Mouse (Mus musculus) hindbrain, embryonic 11.5 days (tissue): ENCODE measurements around the gene Syp. TPM values are rescaled to one million over a fixed set of nuclear protein-coding genes. Genes with fewer than 3 reads are reported as not detected.
A peak's percentile ranks its signal among the peaks of the same experiment; 100 is the strongest.

Source experiments
- ATAC-seq: fragments of 200-750 bp; cut with Nextera tagmentation; 2 replicates; pipeline ENCODE4 v1.8.0; 2017; ENCODE audit warnings: mild to moderate bottlenecking, moderate TSS enrichment, moderate library complexity; ENCODE audit not compliant: low FRiP score
- DNase-seq: peaks from one replicate; pipeline ENCODE4 v3.0.0-alpha.2; 2015; ENCODE audit warnings: low spot score
- H3K27ac ChIP-seq: fragments of 300-500 bp; sonication (generic); 2 replicates; pipeline ENCODE4 v1.5.1; 2014; ENCODE audit warnings: mild to moderate bottlenecking, low read depth, low read length
- H3K27me3 ChIP-seq: fragments of 300-500 bp; sonication (generic); 2 replicates; pipeline ENCODE4 v1.6.1; 2014; ENCODE audit warnings: mild to moderate bottlenecking, low read length, moderate library complexity, mixed read lengths; ENCODE audit not compliant: control insufficient read depth, insufficient read depth
- H3K36me3 ChIP-seq: fragments of 300-500 bp; sonication (generic); 2 replicates; pipeline ENCODE4 v1.6.1; 2014; ENCODE audit warnings: mild to moderate bottlenecking, low read length, moderate library complexity, mixed read lengths; ENCODE audit not compliant: control insufficient read depth, insufficient read depth
- H3K4me1 ChIP-seq: fragments of 300-500 bp; sonication (generic); replicated peaks from 2 replicates; pipeline ENCODE4 v1.6.1; 2014; ENCODE audit warnings: low read length, mixed read lengths; ENCODE audit not compliant: control insufficient read depth, insufficient read depth
- H3K4me2 ChIP-seq: fragments of 300-500 bp; sonication (generic); replicated peaks from 2 replicates; pipeline ENCODE4 v1.6.1; 2014; ENCODE audit warnings: mild to moderate bottlenecking, low read depth, low read length
- H3K4me3 ChIP-seq: fragments of 300-500 bp; sonication (generic); 2 replicates; pipeline ENCODE4 v1.5.1; 2014; ENCODE audit warnings: low read depth, low read length
- H3K9ac ChIP-seq: fragments of 300-500 bp; sonication (generic); 2 replicates; pipeline ENCODE4 v1.6.1; 2014; ENCODE audit warnings: low read depth, low read length
- H3K9me3 ChIP-seq: fragments of 300-500 bp; sonication (generic); 2 replicates; pipeline ENCODE4 v1.6.1; 2016; ENCODE audit warnings: low read length; ENCODE audit not compliant: control insufficient read depth
- WGBS: fragments of 180-500 bp; shearing (Covaris S2); extraction: QIAGEN DNeasy Blood & Tissue Kit; methylation state at CpG from one replicate; pipeline ENCODE4 v1.1.7; 2014; 5-methylcytosine and 5-hydroxymethylcytosine counted together
- polyA plus RNA-seq: library from polyadenylated mRNA; unstranded; fragments of >200 nt; fragmentation: Nextera tagmentation; extraction: Ambion mirVana; gene quantifications from 2 replicates; pipeline ENCODE4 v1.2.1, GENCODE M21; 2014

Gene Syp
- polyA plus RNA-seq, 1 experiment from 2014 or later = 13.9 TPM

- H3K4me1 ChIP-seq = no peaks in the 10 kb centered on the region
- no peak overlapping the region for H3K27ac ChIP-seq
- 16% methylated on average over 10 of the region's 15 CpGs for WGBS
- no peaks in the 10 kb centered on the region for H3K9me3 ChIP-seq
- no peaks in the 10 kb centered on the region for H3K27me3 ChIP-seq
- peak overlapping the region; percentile 11; the same call in 1 of the 2 replicates for H3K4me2 ChIP-seq
- no peak overlapping the region for H3K4me3 ChIP-seq
- DNase-seq (no peak), ATAC-seq (peak; percentile 63; the same call in 1 of the 2 replicates)
- no peaks in the 10 kb centered on the region for H3K36me3 ChIP-seq
- no peak overlapping the region for H3K9ac ChIP-seq
Measured at GRCm38 (mm10) chrX:7658031-7658784, 19.9 kb downstream of the Syp start.

- no peak overlapping the region for H3K27ac ChIP-seq
- no peak overlapping the region for H3K4me2 ChIP-seq
- H3K4me3 ChIP-seq = no peak overlapping the region
- H3K27me3 ChIP-seq = no peaks in the 10 kb centered on the region
- H3K9ac ChIP-seq = no peak overlapping the region
- WGBS = 47% methylated on average over 11 of the region's 11 CpGs
- DNase-seq = no peak
- peak; percentile 12 for ATAC-seq
- no peaks in the 10 kb centered on the region for H3K9me3 ChIP-seq
- H3K4me1 ChIP-seq = no peaks in the 10 kb centered on the region
- H3K36me3 ChIP-seq = no peaks in the 10 kb centered on the region
Measured at GRCm38 (mm10) chrX:7658785-7659589, 20.7 kb downstream of the Syp start.

DNA sequence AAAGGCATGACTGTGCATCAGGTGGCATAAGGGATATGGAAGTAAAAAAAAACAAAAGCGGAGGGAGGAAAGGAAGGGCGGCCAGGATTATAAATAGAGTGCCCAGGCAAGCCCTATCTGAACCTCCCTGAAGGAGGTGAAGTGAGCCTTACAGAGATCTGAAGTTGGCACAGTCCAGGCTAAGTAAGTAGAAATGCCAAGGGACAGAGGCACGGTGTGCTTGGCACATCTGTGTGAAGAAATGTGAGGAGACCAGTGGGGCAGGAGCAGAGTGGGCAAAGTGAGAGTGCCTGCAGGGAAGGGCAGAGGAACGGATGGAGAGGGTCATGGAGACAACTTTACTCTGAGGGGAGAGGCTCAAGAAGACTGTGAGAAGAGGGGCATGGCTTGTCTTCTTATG, 22.8 kb downstream of the Syp start:
- DNase-seq = no peak
- no peak overlapping the region for H3K9ac ChIP-seq
- H3K9me3 ChIP-seq = no peaks in the 10 kb centered on the region
- ATAC-seq = no peak
- no peaks in the 10 kb centered on the region for H3K36me3 ChIP-seq
- no peaks in the 10 kb centered on the region for H3K27me3 ChIP-seq
- 82% methylated on average over 4 of the region's 4 CpGs for WGBS
- no peaks in the 10 kb centered on the region for H3K4me1 ChIP-seq
- no peak overlapping the region for H3K27ac ChIP-seq
- H3K4me3 ChIP-seq = no peak overlapping the region
- H3K4me2 ChIP-seq = no peak overlapping the region

- no peak overlapping the region for H3K4me2 ChIP-seq
- H3K27me3 ChIP-seq = no peaks in the 10 kb centered on the region
- ATAC-seq = no peak
- no peak for DNase-seq
- H3K9me3 ChIP-seq = no peaks in the 10 kb centered on the region
- no peak overlapping the region for H3K9ac ChIP-seq
- no peak overlapping the region for H3K27ac ChIP-seq
- H3K36me3 ChIP-seq = no peaks in the 10 kb centered on the region
- no peaks in the 10 kb centered on the region for H3K4me1 ChIP-seq
- H3K4me3 ChIP-seq = no peak overlapping the region
- WGBS = 77% methylated on average over 3 of the region's 3 CpGs
Measured at GRCm38 (mm10) chrX:7662936-7663335, 24.7 kb downstream of the Syp start.

GRCm38 (mm10) chrX:7664791-7665190, 26.5 kb downstream of the Syp start:
- no peak overlapping the region for H3K27ac ChIP-seq
- no peak overlapping the region for H3K4me2 ChIP-seq
- 87% methylated on average over 11 of the region's 11 CpGs for WGBS

GRCm38 (mm10) chrX:7665739-7666502, 27.6 kb downstream of the Syp start:
- WGBS = 70% methylated on average over 21 of the region's 21 CpGs
- Histone ChIP-seq H3K27me3 (no peaks in the 10 kb centered on the region), H3K27ac (no peak overlapping the region), H3K9me3 (no peaks in the 10 kb centered on the region), H3K9ac (no peak overlapping the region), H3K4me1 (no peaks in the 10 kb centered on the region), H3K4me2 (no peak overlapping the region), H3K36me3 (no peaks in the 10 kb centered on the region), H3K4me3 (no peak overlapping the region)
- DNase-seq (no peak), ATAC-seq (no peak)

More at GRCm38 (mm10) chrX:7664791-7665190, 26.5 kb downstream of the Syp start:
- H3K9me3 ChIP-seq = no peaks in the 10 kb centered on the region
- no peaks in the 10 kb centered on the region for H3K27me3 ChIP-seq
- H3K36me3 ChIP-seq = no peaks in the 10 kb centered on the region
- H3K9ac ChIP-seq = no peak overlapping the region
- ATAC-seq (no peak), DNase-seq (no peak)
- H3K4me1 ChIP-seq = no peaks in the 10 kb centered on the region
- no peak overlapping the region for H3K4me3 ChIP-seq

DNA sequence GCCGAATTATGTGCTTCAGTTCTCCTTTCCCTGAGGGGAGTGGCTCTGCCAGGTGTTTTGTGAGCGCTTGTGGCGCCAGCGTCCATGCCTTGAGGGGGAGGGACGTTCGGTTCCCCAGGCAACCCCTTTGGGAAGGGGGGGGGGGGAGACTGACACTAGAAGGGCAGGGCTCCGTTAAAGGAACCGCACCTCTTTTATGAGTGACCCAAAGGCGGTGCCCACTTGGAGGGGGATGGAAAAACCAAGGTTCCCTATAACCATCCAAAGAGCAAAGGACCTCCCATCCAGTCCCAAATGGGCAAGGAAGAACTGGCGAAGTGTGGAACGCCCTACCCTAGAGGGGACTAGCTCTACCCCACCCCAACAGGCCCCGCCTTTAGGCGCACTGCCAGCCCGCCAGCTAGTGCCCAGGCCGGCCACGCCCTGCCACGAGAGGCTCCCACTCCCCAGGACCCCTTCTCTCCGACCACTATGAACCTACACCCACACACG, 32.2 kb downstream of the Syp start:
- H3K36me3 ChIP-seq = no peaks in the 10 kb centered on the region
- peak overlapping the region; percentile 40; the same call in 1 of the 2 replicates for H3K9ac ChIP-seq
- H3K4me2 ChIP-seq = peak overlapping the region; percentile 46
- H3K4me3 ChIP-seq = peak overlapping the region; percentile 32
- H3K27me3 ChIP-seq = no peaks in the 10 kb centered on the region
- no peaks in the 10 kb centered on the region for H3K9me3 ChIP-seq
- H3K27ac ChIP-seq = no peak overlapping the region
- WGBS = 12% methylated on average over 18 of the region's 19 CpGs
- ATAC-seq = peak; percentile 82
- H3K4me1 ChIP-seq = no peaks in the 10 kb centered on the region
- peak; percentile 53 for DNase-seq

DNA sequence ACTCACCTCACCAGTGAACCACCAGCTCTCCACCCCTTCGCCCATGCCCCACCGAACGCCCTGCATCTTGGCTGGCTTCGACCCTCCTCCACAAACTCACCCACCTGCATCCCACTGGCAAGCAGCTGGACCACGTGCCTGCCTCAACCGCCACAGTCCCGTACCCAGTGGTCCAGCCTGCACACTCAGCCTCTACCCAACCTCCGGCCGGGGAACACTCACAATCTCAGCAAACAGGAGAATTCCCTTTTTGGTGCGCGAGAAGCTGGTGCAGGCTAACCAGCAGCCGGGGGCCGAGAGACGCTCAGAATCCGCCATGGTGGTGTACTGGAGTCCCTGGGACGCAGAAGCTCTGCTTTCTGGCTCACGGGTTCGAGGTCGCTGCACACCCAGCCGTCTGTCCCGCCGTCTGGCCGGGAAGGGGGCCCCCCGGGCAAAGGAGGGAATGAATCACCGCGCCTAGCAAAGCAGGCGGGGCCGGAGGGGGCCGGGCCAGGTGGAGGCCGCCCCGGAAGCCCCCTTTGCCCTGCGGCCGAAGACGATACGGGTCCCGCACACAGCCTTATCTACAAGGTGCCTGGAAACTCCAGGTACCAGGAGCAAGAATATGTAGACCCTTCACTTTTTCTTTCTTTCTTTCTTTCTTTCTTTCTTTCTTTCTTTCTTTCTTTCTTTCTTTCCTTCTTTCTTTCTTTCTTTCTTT, 32.8 kb downstream of the Syp start, which contains the start of gene Plp2:
TSS of gene Plp2 (minus strand) at position 470 of the 703 bp plus-strand sequence.
- H3K9ac ChIP-seq = peak within 1 kb of the TSS; percentile 40
- H3K4me1 ChIP-seq = no peaks in the 10 kb centered on the region
- 17% methylated on average over 14 of the region's 36 CpGs for WGBS
- no peaks in the 10 kb centered on the region for H3K9me3 ChIP-seq
- ATAC-seq (peak; percentile 62), DNase-seq (no peak)
- peak within 1 kb of the TSS; percentile 32 for H3K4me3 ChIP-seq
- H3K36me3 ChIP-seq = no peaks in the 10 kb centered on the region
- no peak within 1 kb of the TSS for H3K27ac ChIP-seq
- H3K4me2 ChIP-seq = peak within 1 kb of the TSS; percentile 46
- H3K27me3 ChIP-seq = no peaks in the 10 kb centered on the region
